Mouse (Mus musculus): ENCODE data around the gene Zdhhc14.

DNA sequence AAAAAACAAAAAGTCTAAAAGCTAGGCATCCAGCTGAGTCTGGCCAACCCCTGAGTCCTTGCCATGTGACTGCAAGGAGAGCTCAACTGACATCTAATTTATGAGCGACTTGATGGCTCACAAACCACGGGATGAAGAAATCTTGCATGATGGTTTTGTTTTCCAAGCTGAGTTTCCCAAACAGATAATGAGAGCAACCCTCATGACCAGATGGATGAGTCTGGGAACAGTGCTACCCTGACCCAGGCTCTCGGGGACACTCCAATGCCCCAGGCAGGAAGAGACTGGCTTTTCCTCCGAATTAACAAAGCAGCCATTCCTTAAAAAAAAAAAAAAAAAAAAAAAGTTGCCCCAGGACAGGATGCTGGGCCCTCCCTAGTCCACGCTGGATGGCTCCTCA, 271.9 kb downstream of the Zdhhc14 start:
- TF ChIP-seq CTCF (IDR thresholded peaks at IDR 0.05; ENCODE audit: low read depth, low read length) (no peak), TAL1 (conservative IDR thresholded peaks at IDR 0.05; ENCODE audit: low read depth, low read length) (no peak), GATA2 (IDR thresholded peaks at IDR 0.05; ENCODE audit: borderline replicate concordance, low read depth, low read length) (no peak)

Measured in G1E (cell line).